8 mouse cellular contexts compared by ENCODE assay signal in the genomic region with DNA sequence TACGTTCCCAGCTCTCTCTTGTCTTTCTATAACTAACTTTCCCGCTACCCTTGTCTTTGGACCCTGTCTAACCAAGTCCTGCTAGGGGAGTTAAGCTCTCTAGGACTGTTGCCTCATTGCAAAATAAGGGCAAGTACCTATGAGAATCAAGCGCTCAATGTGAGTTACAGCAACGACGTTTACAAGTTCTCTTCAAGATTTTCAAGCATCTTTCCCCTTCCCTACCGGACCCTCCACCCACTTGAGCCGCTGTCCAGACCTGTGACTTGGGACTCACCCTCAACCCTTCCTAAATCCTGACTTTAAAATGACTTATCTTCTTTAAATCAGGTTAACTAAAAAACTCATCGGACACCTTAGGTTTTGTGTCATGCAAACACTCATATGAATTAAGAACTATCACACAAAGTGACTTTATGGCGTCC. TPM values are rescaled to one million over a fixed set of nuclear protein-coding genes. Genes with fewer than 3 reads are reported as not detected.
A peak's percentile ranks its signal among the peaks of the same experiment; 100 is the strongest.
DNase-seq lines count a peak whose midpoint lies in the region; ATAC-seq lines count a peak whose summit lies in the region.

No protein-coding gene starts in this region.

- H3K27me3 ChIP-seq in embryonic facial prominence, embryonic 12.5 days, result no peaks in the 10 kb centered on the region
- H3K27me3 ChIP-seq in hindbrain, embryonic 16.5 days (replicated peaks; ENCODE audit: control insufficient read depth, insufficient read depth, low read length), result no peaks in the 10 kb centered on the region

- no peak for ATAC-seq in embryonic facial prominence, embryonic 12.5 days (ENCODE audit: insufficient number of reproducible peaks, insufficient read depth, low FRiP score, low TSS enrichment)
- ATAC-seq in hindbrain, embryonic 16.5 days, result peak; percentile 5

- H3K27ac ChIP-seq in embryonic facial prominence, embryonic 12.5 days, result peak overlapping the region; percentile 99
- peak overlapping the region; percentile 98 for H3K27ac ChIP-seq in hindbrain, embryonic 16.5 days (ENCODE audit: low read depth, low read length)

- H3K4me1 ChIP-seq in embryonic facial prominence, embryonic 12.5 days, result peaks cover 6% of the 10 kb centered on the region; the same call in 1 of the 2 replicates
- peaks cover 11% of the 10 kb centered on the region for H3K4me1 ChIP-seq in hindbrain, embryonic 16.5 days (ENCODE audit: control insufficient read depth, insufficient read depth, low read depth, low read length)

- peak; percentile 40 for DNase-seq in adrenal gland, postnatal 10 days
- DNase-seq in adrenal gland, postnatal 25 days, result no peak
- DNase-seq in A20 (ENCODE audit: low read depth, low spot score), result peak; percentile 72
- peak; percentile 44 for DNase-seq in lung, postnatal 36 days
- DNase-seq in cerebellum, postnatal 36 days, result no peak
- no peak for DNase-seq in layer of hippocampus, adult 8-10 months (ENCODE audit: low spot score in 2 of 2)

- WGBS in embryonic facial prominence, embryonic 12.5 days, result 4% methylated on average over 9 of the region's 9 CpGs
- WGBS in hindbrain, embryonic 16.5 days, result 6% methylated on average over 9 of the region's 9 CpGs

- no peaks in the 10 kb centered on the region for H3K9me3 ChIP-seq in embryonic facial prominence, embryonic 12.5 days
- no peaks in the 10 kb centered on the region for H3K9me3 ChIP-seq in hindbrain, embryonic 16.5 days (ENCODE audit: control insufficient read depth, low read length)

- peak overlapping the region; percentile 64 for H3K4me3 ChIP-seq in embryonic facial prominence, embryonic 12.5 days
- peak overlapping the region; percentile 92 for H3K4me3 ChIP-seq in hindbrain, embryonic 16.5 days (ENCODE audit: low read length)

- peak overlapping the region; percentile 97 for H3K9ac ChIP-seq in embryonic facial prominence, embryonic 12.5 days
- H3K9ac ChIP-seq in hindbrain, embryonic 16.5 days (ENCODE audit: low read depth, low read length), result peak overlapping the region; percentile 100

- peak overlapping the region; percentile 73 for H3K4me2 ChIP-seq in embryonic facial prominence, embryonic 12.5 days (replicated peaks)
- peak overlapping the region; percentile 89 for H3K4me2 ChIP-seq in hindbrain, embryonic 16.5 days (ENCODE audit: low read length)

- no peaks in the 10 kb centered on the region for H3K36me3 ChIP-seq in embryonic facial prominence, embryonic 12.5 days
- H3K36me3 ChIP-seq in hindbrain, embryonic 16.5 days (ENCODE audit: control insufficient read depth, insufficient read depth, low read length), result no peaks in the 10 kb centered on the region

RNA-seq across cellular contexts. Expression of gene Aven, which starts 0.3 kb away (rescaled TPM):
- 10 to 100 TPM; 12.2 to 15.1 TPM for total RNA-seq in adrenal gland, postnatal 10 days (2021)
- 19.2 and 21.4 TPM in 2 replicates for total RNA-seq in adrenal gland, postnatal 25 days (2021)
- 8.7 and 9.0 TPM in 2 replicates for polyA plus RNA-seq in embryonic facial prominence, embryonic 12.5 days (2016; fragmentation: Nextera tagmentation; extraction: Ambion mirVana)
- 2.2 and 4.2 TPM in 2 replicates for polyA plus RNA-seq in hindbrain, embryonic 16.5 days (2015; fragmentation: Nextera tagmentation; extraction: Ambion mirVana)
- 10 to 100 TPM in 2 of 4 experiments, 1 to 10 TPM in 2; 8.1 to 11.5 (median 10.0) TPM for total RNA-seq in layer of hippocampus, adult 8-10 months (2022)

RNA-seq across cellular contexts. Expression of gene Chrm5, which starts 11.9 kb away (rescaled TPM):
- total RNA-seq in adrenal gland, postnatal 10 days (2021), result not detected
- not detected in 2 replicates for total RNA-seq in adrenal gland, postnatal 25 days (2021)
- polyA plus RNA-seq in embryonic facial prominence, embryonic 12.5 days (2016; fragmentation: Nextera tagmentation; extraction: Ambion mirVana), result not detected in 2 replicates
- polyA plus RNA-seq in hindbrain, embryonic 16.5 days (2015; fragmentation: Nextera tagmentation; extraction: Ambion mirVana), result 0.89 and 1.2 TPM in 2 replicates
- 1 to 10 TPM; 5.4 to 9.7 (median 7.4) TPM for total RNA-seq in layer of hippocampus, adult 8-10 months (2022)

RNA-seq across cellular contexts. Expression of gene Emc7, which starts 37.6 kb away (rescaled TPM):
- total RNA-seq in adrenal gland, postnatal 10 days (2021), result 10 to 100 TPM; 23.8 to 27.3 TPM
- total RNA-seq in adrenal gland, postnatal 25 days (2021), result 28.3 and 30.8 TPM in 2 replicates
- 12.5 and 12.8 TPM in 2 replicates for polyA plus RNA-seq in embryonic facial prominence, embryonic 12.5 days (2016; fragmentation: Nextera tagmentation; extraction: Ambion mirVana)
- 25.1 and 26.4 TPM in 2 replicates for polyA plus RNA-seq in hindbrain, embryonic 16.5 days (2015; fragmentation: Nextera tagmentation; extraction: Ambion mirVana)
- total RNA-seq in layer of hippocampus, adult 8-10 months (2022), result 10 to 100 TPM; 42.8 to 48.1 (median 46.4) TPM

Comparison
In these comparisons a context has a peak if more than half of its experiments do, and no peak if none do; other contexts are left out.
1. DNase-seq: peak in adrenal gland, postnatal 10 days (single experiment), A20 (single experiment) and lung, postnatal 36 days (single experiment); none in adrenal gland, postnatal 25 days (single experiment), cerebellum, postnatal 36 days (0 of 2) and layer of hippocampus, adult 8-10 months (0 of 2).